Mouse (Mus musculus) inflammation-experienced regulatory T-cells, adult 16 weeks (primary cell): ENCODE measurements around the gene Sox3. TPM values are rescaled to one million over a fixed set of nuclear protein-coding genes. Genes with fewer than 3 reads are reported as not detected.

ENCODE experiments used
- polyA plus RNA-seq: library from polyadenylated mRNA; unstranded; fragments of 100-300 nt; shearing (Covaris generic); gene quantifications from one replicate; pipeline ENCODE4 v1.2.1, GENCODE M21; 2017

The Sox3 gene
- polyA plus RNA-seq: not detected

GRCm38 (mm10) chrX:60892801-60893681 is at the start of gene Sox3:
TSS of gene Sox3 (minus strand) at chrX:60893430.

